Comparison of ENCODE assay signal across 19 mouse cellular contexts in genomic region chr16:33455263-33455910, GRCm38 (mm10).
"Had no signal": no experiment of that assay in that cellular context is flagged by ENCODE, and none has a peak within 500 bp of the region (broad histone marks: within the 10 kb centered on the region; RNA-seq: fewer than 3 reads in every experiment).

No protein-coding gene starts in this region.

- H3K4me2 ChIP-seq: kidney, embryonic 15.5 days; limb, embryonic 12.5 days; limb, embryonic 15.5 days; liver, embryonic 13.5 days; lung, embryonic 15.5 days; midbrain, embryonic 13.5 days had no signal

- H3K27me3 ChIP-seq: kidney, embryonic 15.5 days; limb, embryonic 12.5 days; limb, embryonic 15.5 days; liver, embryonic 13.5 days; lung, embryonic 15.5 days; megakaryocyte, embryonic 14.5 days; midbrain, embryonic 13.5 days had no signal

- DNase-seq: kidney, adult 2 months; kidney, postnatal 10 days; kidney, postnatal 36 days; layer of hippocampus, postnatal 36 days; left cerebral cortex, postnatal 4 days; liver, embryonic 13.5 days; lung, adult 18-20 months; lung, postnatal 10 days; lung, postnatal 36 days; thymus, adult 2 months; thymus, postnatal 14 days; thymus, postnatal 4 days had no signal

- H3K9me3 ChIP-seq: kidney, embryonic 15.5 days; limb, embryonic 15.5 days; liver, embryonic 13.5 days; lung, embryonic 15.5 days; megakaryocyte, embryonic 14.5 days; midbrain, embryonic 10.5 days had no signal

- H3K27ac ChIP-seq: kidney, embryonic 15.5 days; limb, embryonic 12.5 days; limb, embryonic 15.5 days; liver, embryonic 13.5 days; lung, embryonic 15.5 days; midbrain, embryonic 10.5 days; midbrain, embryonic 13.5 days had no signal

- H3K4me3 ChIP-seq: kidney, embryonic 15.5 days; limb, embryonic 12.5 days; limb, embryonic 15.5 days; liver, embryonic 13.5 days; lung, embryonic 15.5 days; megakaryocyte, embryonic 14.5 days; midbrain, embryonic 10.5 days; midbrain, embryonic 13.5 days had no signal

- ATAC-seq: midbrain, embryonic 13.5 days had no signal

- H3K9ac ChIP-seq: kidney, embryonic 15.5 days; limb, embryonic 12.5 days; limb, embryonic 15.5 days; liver, embryonic 13.5 days; lung, embryonic 15.5 days; midbrain, embryonic 13.5 days had no signal
